Mouse (Mus musculus): Measurements from ENCODE around the gene Podxl2.

The Podxl2 gene

GRCm38 (mm10) chr6:88844901-88845565 lies 29.8 kb downstream of the Podxl2 start:
- DNase-seq (ENCODE audit: low read depth, low spot score): no peak

GRCm38 (mm10) chr6:88843781-88844725 lies 30.8 kb downstream of the Podxl2 start:
- no peak for DNase-seq (ENCODE audit: low read depth, low spot score)

GRCm38 (mm10) chr6:88843241-88843640 lies 31.6 kb downstream of the Podxl2 start:
- no peak for DNase-seq (ENCODE audit: low read depth, low spot score)

GRCm38 (mm10) chr6:88842731-88843151 lies 32.1 kb downstream of the Podxl2 start:
- no peak for DNase-seq (ENCODE audit: low read depth, low spot score)

GRCm38 (mm10) chr6:88841781-88842689 lies 32.8 kb downstream of the Podxl2 start, which contains the start of gene Abtb1:
Gene Abtb1 (minus strand): TSS chr6:88841984.
- peak; percentile 100 for DNase-seq (ENCODE audit: low read depth, low spot score)

GRCm38 (mm10) chr6:88841514-88841780 lies 33.4 kb downstream of the Podxl2 start:
- DNase-seq (ENCODE audit: low read depth, low spot score): no peak

- no peak for DNase-seq (ENCODE audit: low read depth, low spot score)
These were observed 33.9 kb downstream of the Podxl2 start for GRCm38 (mm10) chr6:88840791-88841513.

- DNase-seq (ENCODE audit: low read depth, low spot score): no peak
These were observed 34.6 kb downstream of the Podxl2 start for GRCm38 (mm10) chr6:88840211-88840610.

GRCm38 (mm10) chr6:88839135-88839970 lies 35.5 kb downstream of the Podxl2 start:
- no peak for DNase-seq (ENCODE audit: low read depth, low spot score)

- DNase-seq (ENCODE audit: low read depth, low spot score): no peak
These were observed 36.2 kb downstream of the Podxl2 start for GRCm38 (mm10) chr6:88838613-88839012.

- DNase-seq (ENCODE audit: low read depth, low spot score): no peak
These were observed 36.8 kb downstream of the Podxl2 start for GRCm38 (mm10) chr6:88837999-88838398.

GRCm38 (mm10) chr6:88836178-88836819 lies 38.5 kb downstream of the Podxl2 start:
- DNase-seq (ENCODE audit: low read depth, low spot score): no peak

GRCm38 (mm10) chr6:88835047-88835446 lies 39.8 kb downstream of the Podxl2 start:
- peak; percentile 30 for DNase-seq (ENCODE audit: low read depth, low spot score)

GRCm38 (mm10) chr6:88833340-88834140 lies 41.3 kb downstream of the Podxl2 start:
- peak; percentile 45 for DNase-seq (ENCODE audit: low read depth, low spot score)

- DNase-seq (ENCODE audit: low read depth, low spot score): peak; percentile 85
These were observed 42.2 kb downstream of the Podxl2 start for GRCm38 (mm10) chr6:88832663-88833062.

- peak; percentile 87 for DNase-seq (ENCODE audit: low read depth, low spot score)
These were observed 43.4 kb downstream of the Podxl2 start for GRCm38 (mm10) chr6:88831456-88831855.

- DNase-seq (ENCODE audit: low read depth, low spot score): peak; percentile 49
These were observed 44.6 kb downstream of the Podxl2 start for GRCm38 (mm10) chr6:88830112-88830702.

GRCm38 (mm10) chr6:88829579-88829978 lies 45.3 kb downstream of the Podxl2 start:
- DNase-seq (ENCODE audit: low read depth, low spot score): peak; percentile 66
